Mouse (Mus musculus): ENCODE results near the gene Hip1. TPM values are rescaled to one million over a fixed set of nuclear protein-coding genes. Genes with fewer than 3 reads are reported as not detected.
A peak's percentile ranks its signal among the peaks of the same experiment; 100 is the strongest.

Hip1 gene
- polyA plus RNA-seq, 1 experiment from 2014 or later = 23.0 TPM

GRCm38 (mm10) chr5:135508284-135508683 lies 36.6 kb downstream of the Hip1 start:
- H3K4me3 ChIP-seq (replicated peaks; ENCODE audit: low read depth, low read length) = no peak overlapping the region
- no peak for ATAC-seq (replicated peaks; ENCODE audit: low FRiP score, low read depth)
- H3K9me3 ChIP-seq (replicated peaks; ENCODE audit: low read length) = no peaks in the 10 kb centered on the region
- H3K36me3 ChIP-seq (ENCODE audit: insufficient read depth, low read length) = no peaks in the 10 kb centered on the region
- H3K9ac ChIP-seq (ENCODE audit: low read depth, low read length) = no peak overlapping the region
- peaks cover 13% of the 10 kb centered on the region for H3K4me1 ChIP-seq (replicated peaks; ENCODE audit: insufficient read depth, low read length)
- H3K4me2 ChIP-seq (ENCODE audit: low read length) = no peak overlapping the region
- WGBS = 71% methylated on average over 3 of the region's 3 CpGs
- no peak for DNase-seq (ENCODE audit: low spot score)
- no peak overlapping the region for H3K27ac ChIP-seq
- TF ChIP-seq CTCF (IDR thresholded peaks at IDR 0.05; ENCODE audit: low read depth) = no peak
- no peaks in the 10 kb centered on the region for H3K27me3 ChIP-seq (ENCODE audit: insufficient read depth, low read length)

GRCm38 (mm10) chr5:135507561-135508273 lies 37.2 kb downstream of the Hip1 start:
- WGBS = 40% methylated on average over 18 of the region's 18 CpGs
- ATAC-seq (replicated peaks; ENCODE audit: low FRiP score, low read depth) (no peak), DNase-seq (ENCODE audit: low spot score) (no peak)
- no peak overlapping the region for H3K4me2 ChIP-seq (ENCODE audit: low read length)
- H3K36me3 ChIP-seq (ENCODE audit: insufficient read depth, low read length) = no peaks in the 10 kb centered on the region
- no peak overlapping the region for H3K9ac ChIP-seq (ENCODE audit: low read depth, low read length)
- H3K9me3 ChIP-seq (replicated peaks; ENCODE audit: low read length) = no peaks in the 10 kb centered on the region
- TF ChIP-seq CTCF (IDR thresholded peaks at IDR 0.05; ENCODE audit: low read depth) = no peak
- peaks cover 13% of the 10 kb centered on the region for H3K4me1 ChIP-seq (replicated peaks; ENCODE audit: insufficient read depth, low read length)
- no peak overlapping the region for H3K4me3 ChIP-seq (replicated peaks; ENCODE audit: low read depth, low read length)
- H3K27me3 ChIP-seq (ENCODE audit: insufficient read depth, low read length) = no peaks in the 10 kb centered on the region
- H3K27ac ChIP-seq = no peak overlapping the region

DNA sequence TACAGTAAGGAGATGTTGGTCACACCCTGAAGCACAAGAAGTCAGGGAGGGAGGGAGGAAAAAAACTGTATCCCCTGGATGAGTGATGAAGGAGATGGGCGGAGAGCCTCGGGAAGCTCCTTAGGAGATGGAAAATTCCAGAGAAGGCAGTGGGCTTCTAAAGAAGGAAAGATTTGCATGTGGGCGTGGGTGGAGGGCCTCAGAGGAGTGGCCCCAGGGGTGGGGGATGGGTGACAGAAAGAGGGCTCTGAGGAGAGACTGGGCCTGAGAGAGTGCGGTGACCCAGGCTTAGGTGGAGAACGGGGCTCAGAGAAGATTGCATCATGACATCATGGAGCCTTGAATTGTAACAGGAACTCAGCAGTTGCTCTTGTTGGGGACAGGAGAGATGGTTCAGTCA lies 39.5 kb downstream of the Hip1 start:
- peaks cover 13% of the 10 kb centered on the region for H3K4me1 ChIP-seq (replicated peaks; ENCODE audit: insufficient read depth, low read length)
- no peak overlapping the region for H3K4me2 ChIP-seq (ENCODE audit: low read length)
- no peak overlapping the region for H3K4me3 ChIP-seq (replicated peaks; ENCODE audit: low read depth, low read length)
- ATAC-seq (replicated peaks; ENCODE audit: low FRiP score, low read depth) = no peak
- H3K27ac ChIP-seq = no peak overlapping the region
- H3K36me3 ChIP-seq (ENCODE audit: insufficient read depth, low read length) = no peaks in the 10 kb centered on the region
- TF ChIP-seq CTCF (IDR thresholded peaks at IDR 0.05; ENCODE audit: low read depth) = no peak
- 40% methylated on average over 5 of the region's 5 CpGs for WGBS
- DNase-seq (ENCODE audit: low spot score) = no peak
- no peak overlapping the region for H3K9ac ChIP-seq (ENCODE audit: low read depth, low read length)
- no peaks in the 10 kb centered on the region for H3K9me3 ChIP-seq (replicated peaks; ENCODE audit: low read length)
- H3K27me3 ChIP-seq (ENCODE audit: insufficient read depth, low read length) = no peaks in the 10 kb centered on the region

DNA sequence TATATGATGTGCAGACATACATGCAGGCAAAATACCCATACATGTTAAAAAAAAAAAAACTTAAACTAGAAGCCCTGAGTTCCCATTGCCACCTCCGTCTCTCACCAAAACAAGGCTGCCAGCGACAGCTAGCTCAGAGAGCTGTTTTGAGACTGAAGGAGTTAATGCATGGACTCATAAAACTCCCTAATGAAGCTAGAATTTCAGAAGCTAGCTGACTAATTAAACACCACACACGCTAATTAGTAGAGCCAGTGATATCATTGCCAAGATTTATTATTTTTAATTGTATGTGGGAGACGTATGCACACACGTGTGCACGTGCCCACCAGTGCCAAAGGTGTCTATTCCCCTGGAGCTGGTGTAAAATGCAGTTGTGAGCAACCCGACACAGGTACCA lies 42.0 kb downstream of the Hip1 start:
- 48% methylated on average over 7 of the region's 7 CpGs for whole genome bisulfite sequencing

GRCm38 (mm10) chr5:135502027-135502426 lies 42.9 kb downstream of the Hip1 start:
- no peaks in the 10 kb centered on the region for H3K36me3 ChIP-seq (ENCODE audit: insufficient read depth, low read length)
- H3K4me2 ChIP-seq (ENCODE audit: low read length) = no peak overlapping the region
- WGBS = 77% methylated on average over 8 of the region's 8 CpGs
- no peaks in the 10 kb centered on the region for H3K9me3 ChIP-seq (replicated peaks; ENCODE audit: low read length)
- peaks cover 3% of the 10 kb centered on the region for H3K4me1 ChIP-seq (replicated peaks; ENCODE audit: insufficient read depth, low read length)
- no peak overlapping the region for H3K4me3 ChIP-seq (replicated peaks; ENCODE audit: low read depth, low read length)
- TF ChIP-seq CTCF (IDR thresholded peaks at IDR 0.05; ENCODE audit: low read depth) = no peak
- H3K9ac ChIP-seq (ENCODE audit: low read depth, low read length) = no peak overlapping the region
- ATAC-seq (replicated peaks; ENCODE audit: low FRiP score, low read depth) (no peak), DNase-seq (ENCODE audit: low spot score) (peak; percentile 46)
- no peaks in the 10 kb centered on the region for H3K27me3 ChIP-seq (ENCODE audit: insufficient read depth, low read length)
- peak overlapping the region; percentile 13; the same call in 1 of the 2 replicates for H3K27ac ChIP-seq

More for the DNA sequence above, 42.0 kb downstream of the Hip1 start:
- H3K36me3 ChIP-seq (ENCODE audit: insufficient read depth, low read length) = no peaks in the 10 kb centered on the region
- ATAC-seq (replicated peaks; ENCODE audit: low FRiP score, low read depth) = no peak
- no peak overlapping the region for H3K27ac ChIP-seq
- H3K4me3 ChIP-seq (replicated peaks; ENCODE audit: low read depth, low read length) = no peak overlapping the region
- H3K4me2 ChIP-seq (ENCODE audit: low read length) = no peak overlapping the region
- no peak for DNase-seq (ENCODE audit: low spot score)
- peaks cover 12% of the 10 kb centered on the region for H3K4me1 ChIP-seq (replicated peaks; ENCODE audit: insufficient read depth, low read length)
- H3K27me3 ChIP-seq (ENCODE audit: insufficient read depth, low read length) = no peaks in the 10 kb centered on the region
- no peak for TF ChIP-seq CTCF (IDR thresholded peaks at IDR 0.05; ENCODE audit: low read depth)
- H3K9me3 ChIP-seq (replicated peaks; ENCODE audit: low read length) = no peaks in the 10 kb centered on the region
- no peak overlapping the region for H3K9ac ChIP-seq (ENCODE audit: low read depth, low read length)

DNA sequence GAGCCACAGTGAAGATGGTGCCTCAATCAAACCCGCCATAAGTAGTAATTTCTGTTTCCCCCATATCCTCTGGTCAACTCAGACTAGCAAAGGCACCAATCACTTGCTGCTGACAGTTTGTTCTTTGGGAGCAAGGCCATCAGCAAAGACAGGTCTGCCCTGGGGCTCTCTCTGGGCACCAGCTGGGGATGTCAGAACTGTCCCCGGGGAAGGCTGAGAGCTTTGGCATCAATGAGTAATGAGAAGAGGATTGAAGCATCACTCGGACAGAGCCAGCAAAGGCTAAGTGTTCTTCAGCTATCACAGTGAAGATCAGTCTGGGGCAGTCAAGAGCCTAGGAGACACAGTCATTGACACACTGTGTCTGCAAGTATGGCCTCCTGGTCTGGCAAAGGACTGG lies 46.0 kb downstream of the Hip1 start:
- no peak overlapping the region for H3K4me2 ChIP-seq (ENCODE audit: low read length)
- H3K9me3 ChIP-seq (replicated peaks; ENCODE audit: low read length) = no peaks in the 10 kb centered on the region
- H3K9ac ChIP-seq (ENCODE audit: low read depth, low read length) = no peak overlapping the region
- H3K27me3 ChIP-seq (ENCODE audit: insufficient read depth, low read length) = no peaks in the 10 kb centered on the region
- H3K4me1 ChIP-seq (replicated peaks; ENCODE audit: insufficient read depth, low read length) = no peaks in the 10 kb centered on the region; the same call in 1 of the 2 replicates
- WGBS = 83% methylated on average over 3 of the region's 3 CpGs
- H3K36me3 ChIP-seq (ENCODE audit: insufficient read depth, low read length) = no peaks in the 10 kb centered on the region
- no peak overlapping the region for H3K4me3 ChIP-seq (replicated peaks; ENCODE audit: low read depth, low read length)
- H3K27ac ChIP-seq = no peak overlapping the region
- TF ChIP-seq CTCF (IDR thresholded peaks at IDR 0.05; ENCODE audit: low read depth) = no peak
- ATAC-seq (replicated peaks; ENCODE audit: low FRiP score, low read depth) (no peak), DNase-seq (ENCODE audit: low spot score) (no peak)

Data from kidney, postnatal 0 days (tissue).